Mouse (Mus musculus) embryonic facial prominence, embryonic 12.5 days (tissue): Measurements from ENCODE around the gene Rhoc. TPM values are rescaled to one million over a fixed set of nuclear protein-coding genes. Genes with fewer than 3 reads are reported as not detected.
"Not testable (repeated sequence)": the region's sequence is repeated elsewhere in the genome, so short reads cannot be mapped to it uniquely, and the experiment has no call there.

ENCODE experiments used
- ATAC-seq: fragments of 200-750 bp; cut with Nextera tagmentation; 2 replicates; pipeline ENCODE4 v1.8.0; 2017; ENCODE audit not compliant: insufficient number of reproducible peaks, insufficient read depth, low FRiP score, low TSS enrichment
- H3K27ac ChIP-seq: fragments of 300-500 bp; sonication (generic); 2 replicates; pipeline ENCODE4 v1.5.1; 2016; ENCODE audit warnings: mild to moderate bottlenecking
- H3K27me3 ChIP-seq: fragments of 300-500 bp; sonication (generic); 2 replicates; pipeline ENCODE4 v1.6.1; 2016; ENCODE audit warnings: mild to moderate bottlenecking, moderate library complexity
- H3K36me3 ChIP-seq: fragments of 300-500 bp; sonication (generic); 2 replicates; pipeline ENCODE4 v1.6.1; 2016; ENCODE audit warnings: mild to moderate bottlenecking
- H3K4me1 ChIP-seq: fragments of 300-500 bp; sonication (generic); 2 replicates; pipeline ENCODE4 v1.6.1; 2016
- H3K4me2 ChIP-seq: fragments of 300-500 bp; sonication (generic); replicated peaks from 2 replicates; pipeline ENCODE4 v1.6.1; 2016; ENCODE audit warnings: mild to moderate bottlenecking, moderate library complexity
- H3K4me3 ChIP-seq: fragments of 300-500 bp; sonication (generic); 2 replicates; pipeline ENCODE4 v1.5.1; 2016; ENCODE audit warnings: mild to moderate bottlenecking
- H3K9ac ChIP-seq: fragments of 300-500 bp; sonication (generic); 2 replicates; pipeline ENCODE4 v1.6.1; 2016; ENCODE audit warnings: mild to moderate bottlenecking, moderate library complexity
- H3K9me3 ChIP-seq: fragments of 300-500 bp; sonication (generic); 2 replicates; pipeline ENCODE4 v1.6.1; 2016; ENCODE audit warnings: mild to moderate bottlenecking, moderate library complexity
- WGBS: fragments of 180-500 bp; shearing (Covaris S2); methylation state at CpG from one replicate; pipeline ENCODE4 v1.1.7; 2016; 5-methylcytosine and 5-hydroxymethylcytosine counted together
- polyA plus RNA-seq: library from polyadenylated mRNA; unstranded; fragments of >200 nt; fragmentation: Nextera tagmentation; extraction: Ambion mirVana; gene quantifications from 2 replicates; pipeline ENCODE4 v1.2.1, GENCODE M21; 2016

Gene Rhoc
- 156 and 157 TPM in 2 replicates for polyA plus RNA-seq

DNA sequence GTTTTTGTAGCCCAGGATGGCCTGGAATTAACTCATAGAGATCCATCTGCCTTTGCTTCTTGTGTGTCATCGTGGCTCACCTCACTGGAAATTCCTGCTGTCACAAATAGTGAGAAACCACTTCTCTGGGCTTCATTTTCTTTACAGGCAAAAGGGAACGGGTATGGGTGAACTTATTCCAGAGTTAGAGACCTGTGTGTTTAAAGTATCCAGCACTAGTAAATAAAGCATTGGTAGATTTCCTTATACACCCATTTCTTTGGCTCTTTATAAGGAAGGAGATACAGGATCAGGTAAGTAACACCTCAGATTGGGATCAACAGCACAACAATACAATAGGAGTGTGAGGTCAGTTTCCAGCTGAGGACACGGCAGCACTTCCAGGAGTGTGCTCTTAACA lies at the start of gene Rhoc:
TSS of gene Rhoc (plus strand) at position 301 of the 400 bp plus-strand sequence.
- H3K9ac ChIP-seq: peak within 1 kb of the TSS; percentile 68
- no peak for ATAC-seq
- no peaks in the 10 kb centered on the region for H3K9me3 ChIP-seq
- peaks cover 14% of the 10 kb centered on the region for H3K36me3 ChIP-seq
- H3K27me3 ChIP-seq: peaks cover 29% of the 10 kb centered on the region
- H3K27ac ChIP-seq: peak within 1 kb of the TSS; percentile 89
- H3K4me2 ChIP-seq: peak within 1 kb of the TSS; percentile 88
- 33% methylated on average over 3 of the region's 3 CpGs for WGBS
- peaks cover 36% of the 10 kb centered on the region for H3K4me1 ChIP-seq
- H3K4me3 ChIP-seq: peak within 1 kb of the TSS; percentile 59

- H3K27me3 ChIP-seq: no peaks in the 10 kb centered on the region
- H3K9ac ChIP-seq: no peak overlapping the region
- WGBS: 94% methylated on average over 3 of the region's 3 CpGs
- H3K27ac ChIP-seq: no peak overlapping the region
- no peaks in the 10 kb centered on the region for H3K36me3 ChIP-seq
- no peak overlapping the region for H3K4me3 ChIP-seq
- H3K4me2 ChIP-seq: no peak overlapping the region
- no peaks in the 10 kb centered on the region for H3K9me3 ChIP-seq
- no peak for ATAC-seq
- H3K4me1 ChIP-seq: no peaks in the 10 kb centered on the region
Measured at GRCm38 (mm10) chr3:104741954-104742353, 46.2 kb upstream of the Rhoc start.

DNA sequence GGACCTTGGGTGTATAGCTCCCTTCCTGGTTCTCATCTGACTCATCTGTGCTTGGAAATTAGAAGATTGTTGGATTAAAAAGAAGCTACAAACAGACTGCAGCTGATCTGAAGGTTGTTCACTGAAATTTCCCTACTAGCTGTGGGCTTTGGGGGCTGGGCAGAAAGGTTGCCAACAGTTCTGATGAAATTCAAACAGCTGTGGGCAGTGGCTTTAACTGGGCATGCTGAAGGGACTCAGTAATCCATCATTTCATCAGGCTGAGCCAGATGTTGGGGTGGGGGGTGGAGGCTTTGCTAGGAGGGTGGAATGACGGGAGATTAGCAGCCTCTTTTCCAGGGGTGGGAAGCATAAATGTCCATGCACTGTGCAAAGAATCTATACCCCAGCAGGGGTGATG lies 45.0 kb upstream of the Rhoc start:
- no peaks in the 10 kb centered on the region for H3K27me3 ChIP-seq
- H3K9me3 ChIP-seq: no peaks in the 10 kb centered on the region
- H3K4me2 ChIP-seq: no peak overlapping the region
- no peak overlapping the region for H3K4me3 ChIP-seq
- H3K4me1 ChIP-seq: no peaks in the 10 kb centered on the region
- no peak for ATAC-seq
- no peaks in the 10 kb centered on the region for H3K36me3 ChIP-seq
- H3K27ac ChIP-seq: no peak overlapping the region
- WGBS: 48% methylated on average over 1 of the region's 1 CpGs
- no peak overlapping the region for H3K9ac ChIP-seq

- Histone ChIP-seq H3K9ac (no peak overlapping the region), H3K27ac (no peak overlapping the region), H3K4me2 (no peak overlapping the region), H3K36me3 (no peaks in the 10 kb centered on the region), H3K4me1 (no peaks in the 10 kb centered on the region), H3K27me3 (no peaks in the 10 kb centered on the region), H3K4me3 (no peak overlapping the region), H3K9me3 (no peaks in the 10 kb centered on the region)
- ATAC-seq: no peak
- WGBS: 78% methylated on average over 1 of the region's 1 CpGs
Measured at GRCm38 (mm10) chr3:104743864-104744263, 44.3 kb upstream of the Rhoc start.

DNA sequence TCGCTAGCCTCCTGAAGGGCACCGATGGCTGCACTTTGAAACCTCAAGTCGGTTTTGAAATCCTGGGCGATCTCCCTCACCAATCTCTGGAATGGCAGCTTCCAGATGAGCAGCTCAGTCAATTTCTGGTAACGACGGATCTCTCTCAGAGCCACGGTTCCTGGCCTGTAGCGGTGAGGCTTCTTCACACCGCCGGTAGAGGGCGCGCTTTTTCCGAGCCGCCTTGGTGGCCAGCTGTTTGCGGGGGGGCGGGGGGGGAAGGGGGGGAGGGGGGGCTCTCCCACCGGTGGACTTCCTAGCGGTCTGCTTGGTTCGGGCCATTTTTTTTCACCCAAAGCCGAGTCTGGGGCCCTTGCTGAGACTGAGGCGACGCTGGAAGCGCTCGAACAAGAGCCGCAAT lies 35.3 kb upstream of the Rhoc start:
- peak overlapping the region; percentile 42 for H3K4me2 ChIP-seq
- H3K4me3 ChIP-seq, ATAC-seq: not testable (repeated sequence)

DNA sequence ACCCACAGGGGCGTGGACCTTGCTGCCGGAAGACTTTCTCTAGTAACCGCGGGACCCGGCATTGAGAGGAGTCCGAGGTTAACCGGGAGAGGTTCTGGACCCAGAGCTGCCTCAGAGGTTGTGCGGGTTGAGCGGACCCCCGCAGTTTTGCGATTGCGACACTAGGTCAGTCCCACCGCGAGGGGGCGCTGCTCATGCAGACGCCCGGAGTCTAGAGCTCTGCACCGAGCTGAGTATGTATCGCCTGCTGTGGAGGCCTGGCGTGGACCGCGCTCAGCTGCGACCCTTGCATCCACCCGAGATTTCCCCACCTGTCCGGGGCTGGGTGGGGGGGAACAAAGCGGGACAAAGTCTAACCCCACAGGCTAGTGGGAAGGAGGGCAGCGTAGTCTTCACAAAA lies 29.8 kb upstream of the Rhoc start:
- peak overlapping the region; percentile 51 for H3K9ac ChIP-seq
- H3K27ac ChIP-seq: no peak overlapping the region
- H3K36me3 ChIP-seq: no peaks in the 10 kb centered on the region
- 1% methylated on average over 27 of the region's 27 CpGs for WGBS
- peak overlapping the region; percentile 52 for H3K4me2 ChIP-seq
- peak; percentile 87 for ATAC-seq
- H3K4me1 ChIP-seq: peaks cover 3% of the 10 kb centered on the region; the same call in 1 of the 2 replicates
- H3K9me3 ChIP-seq: no peaks in the 10 kb centered on the region
- H3K4me3 ChIP-seq: peak overlapping the region; percentile 30
- H3K27me3 ChIP-seq: peaks cover 12% of the 10 kb centered on the region; the same call in 1 of the 2 replicates

More for the DNA sequence above, 35.3 kb upstream of the Rhoc start:
- not testable (repeated sequence) for H3K36me3 ChIP-seq, H3K9me3 ChIP-seq, H3K9ac ChIP-seq, H3K27ac ChIP-seq, H3K27me3 ChIP-seq, H3K4me1 ChIP-seq
- 14% methylated on average over 22 of the region's 25 CpGs for WGBS

DNA sequence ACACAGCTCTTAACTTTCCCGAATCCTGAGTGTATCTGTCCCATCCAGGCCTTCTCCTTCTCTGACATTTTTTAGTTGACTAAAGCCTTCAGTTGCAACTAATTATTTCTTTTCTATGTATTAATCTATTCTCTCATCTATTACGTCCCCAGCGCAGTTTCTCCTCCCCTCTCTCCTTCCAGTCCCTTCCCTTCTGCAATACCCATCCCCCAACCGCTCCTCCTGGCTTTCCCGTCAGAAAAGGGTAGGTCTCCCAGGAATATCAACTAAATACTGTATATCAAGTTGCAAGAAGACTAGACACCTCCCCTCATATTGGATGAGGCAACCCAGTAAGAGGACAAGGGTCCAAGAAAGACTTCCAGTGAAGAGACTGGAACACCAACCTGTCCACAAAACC lies 29.3 kb upstream of the Rhoc start:
- Histone ChIP-seq H3K27ac (no peak overlapping the region), H3K36me3 (no peaks in the 10 kb centered on the region), H3K4me1 (peaks cover 3% of the 10 kb centered on the region; the same call in 1 of the 2 replicates), H3K4me3 (peak overlapping the region; percentile 30), H3K9me3 (no peaks in the 10 kb centered on the region), H3K4me2 (peak overlapping the region; percentile 52), H3K27me3 (peaks cover 9% of the 10 kb centered on the region; the same call in 1 of the 2 replicates), H3K9ac (peak overlapping the region; percentile 51; the same call in 1 of the 2 replicates)
- 5% methylated on average over 5 of the region's 5 CpGs for WGBS
- ATAC-seq: no peak

DNA sequence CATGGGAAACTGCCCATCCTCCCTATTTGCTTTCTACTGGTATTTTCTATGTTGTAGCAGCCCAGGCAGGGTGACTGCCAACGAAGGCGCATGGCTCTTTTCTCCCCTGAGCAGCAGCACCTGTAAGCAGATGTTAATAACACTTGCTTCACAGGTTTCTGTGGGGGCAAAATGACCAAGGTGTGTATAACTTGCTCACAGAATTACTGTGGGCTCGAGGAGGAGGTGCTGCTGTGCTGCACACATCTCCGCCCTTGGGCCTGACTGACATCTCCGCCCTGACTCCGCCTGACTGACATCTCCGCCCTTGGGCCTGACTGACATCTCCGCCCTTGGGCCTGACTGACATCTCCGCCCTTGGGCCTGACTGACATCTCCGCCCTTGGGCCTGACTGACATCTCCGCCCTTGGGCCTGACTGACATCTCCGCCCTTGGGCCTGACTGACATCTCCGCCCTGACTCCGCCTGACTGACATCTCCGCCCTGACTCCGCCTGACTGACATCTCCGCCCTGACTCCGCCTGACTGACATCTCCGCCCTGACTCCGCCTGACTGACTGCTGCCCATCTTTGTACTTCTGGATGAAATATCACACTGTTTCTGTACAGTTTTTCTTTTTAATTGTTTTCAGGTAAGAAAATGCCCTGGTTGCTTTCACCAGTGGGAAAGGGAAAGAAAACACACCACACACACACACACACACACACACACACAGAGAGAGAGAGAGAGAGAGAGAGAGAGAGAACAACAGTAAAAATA lies 25.9 kb upstream of the Rhoc start:
- H3K9ac ChIP-seq, H3K4me3 ChIP-seq, H3K4me1 ChIP-seq, H3K36me3 ChIP-seq, H3K27ac ChIP-seq, H3K27me3 ChIP-seq, H3K9me3 ChIP-seq, H3K4me2 ChIP-seq, ATAC-seq: not testable (repeated sequence)
- 22% methylated on average over 20 of the region's 20 CpGs for WGBS

- 27% methylated on average over 4 of the region's 4 CpGs for WGBS
- H3K4me2 ChIP-seq: no peak overlapping the region
- H3K27me3 ChIP-seq: 0 out of 2 replicates have a peak, but pooled peaks cover 7% of the 10 kb centered on the region
- no peaks in the 10 kb centered on the region for H3K9me3 ChIP-seq
- no peaks in the 10 kb centered on the region for H3K36me3 ChIP-seq
- no peak for ATAC-seq
- H3K27ac ChIP-seq: no peak overlapping the region
- peaks cover 3% of the 10 kb centered on the region; the same call in 1 of the 2 replicates for H3K4me1 ChIP-seq
- no peak overlapping the region for H3K9ac ChIP-seq
- no peak overlapping the region for H3K4me3 ChIP-seq
Measured at GRCm38 (mm10) chr3:104765021-104765420, 23.2 kb upstream of the Rhoc start.

- ATAC-seq: no peak
- H3K27me3 ChIP-seq: no peaks in the 10 kb centered on the region
Measured at GRCm38 (mm10) chr3:104767141-104767540, 21.0 kb upstream of the Rhoc start.

GRCm38 (mm10) chr3:104767716-104768115 lies 20.5 kb upstream of the Rhoc start:
- Histone ChIP-seq H3K4me3 (no peak overlapping the region), H3K36me3 (no peaks in the 10 kb centered on the region), H3K27me3 (no peaks in the 10 kb centered on the region), H3K4me2 (no peak overlapping the region), H3K27ac (no peak overlapping the region), H3K4me1 (peaks cover 12% of the 10 kb centered on the region; the same call in 1 of the 2 replicates), H3K9ac (no peak overlapping the region), H3K9me3 (no peaks in the 10 kb centered on the region)
- WGBS: 75% methylated on average over 4 of the region's 4 CpGs
- ATAC-seq: no peak

More at GRCm38 (mm10) chr3:104767141-104767540, 21.0 kb upstream of the Rhoc start:
- Histone ChIP-seq H3K9ac (no peak overlapping the region), H3K4me2 (no peak overlapping the region), H3K36me3 (no peaks in the 10 kb centered on the region), H3K9me3 (no peaks in the 10 kb centered on the region), H3K4me1 (peaks cover 12% of the 10 kb centered on the region; the same call in 1 of the 2 replicates), H3K27ac (no peak overlapping the region), H3K4me3 (no peak overlapping the region)
- 58% methylated on average over 2 of the region's 2 CpGs for whole genome bisulfite sequencing

DNA sequence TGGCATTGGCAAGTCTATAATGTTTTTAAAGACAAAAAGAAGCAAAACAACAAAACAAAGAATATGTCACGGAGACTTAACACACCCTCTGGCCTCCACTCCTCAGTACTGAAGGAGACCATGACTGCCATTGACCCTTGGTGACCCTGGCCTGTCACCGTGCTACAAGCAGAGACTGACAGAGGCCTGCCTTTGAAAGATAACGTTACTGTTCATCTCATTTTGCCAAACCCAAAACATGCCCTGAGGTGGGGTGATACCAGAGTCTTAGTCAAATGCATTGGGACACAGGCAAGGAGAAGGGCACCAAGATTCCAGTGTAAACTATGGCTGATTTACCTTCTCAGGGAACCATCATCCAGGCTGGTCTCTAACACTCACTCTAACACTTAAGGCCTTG lies 19.0 kb upstream of the Rhoc start:
- Histone ChIP-seq H3K9ac (no peak overlapping the region), H3K36me3 (no peaks in the 10 kb centered on the region), H3K4me3 (no peak overlapping the region), H3K27me3 (no peaks in the 10 kb centered on the region), H3K4me2 (no peak overlapping the region), H3K9me3 (no peaks in the 10 kb centered on the region), H3K27ac (no peak overlapping the region), H3K4me1 (peaks cover 12% of the 10 kb centered on the region; the same call in 1 of the 2 replicates)
- no peak for ATAC-seq
- 44% methylated on average over 3 of the region's 3 CpGs for WGBS
